Mouse (Mus musculus) cortical plate, adult 2 months (tissue): ENCODE results near the gene Gm16253. TPM values are rescaled to one million over a fixed set of nuclear protein-coding genes. Genes with fewer than 3 reads are reported as not detected.

Experiments used
- H3K27ac ChIP-seq: fragments of 200-500 bp; 2 replicates; pipeline ENCODE4 v1.5.1; 2012; ENCODE audit warnings: low read length, control low read depth, inconsistent platforms; ENCODE audit not compliant: insufficient read depth
- H3K4me1 ChIP-seq: fragments of 200-500 bp; 2 replicates; pipeline ENCODE4 v1.6.1; 2011; ENCODE audit warnings: low read length; ENCODE audit not compliant: control insufficient read depth, insufficient read depth
- H3K4me3 ChIP-seq: fragments of 200-500 bp; 2 replicates; pipeline ENCODE4 v1.5.1; 2011; ENCODE audit warnings: mild to moderate bottlenecking, low read length, control low read depth; ENCODE audit not compliant: insufficient read depth
- CTCF ChIP-seq: fragments of 200-500 bp; IDR thresholded peaks from 2 replicates; pipeline ENCODE4 v1.5.1; 2011; ENCODE audit warnings: mild to moderate bottlenecking, control low read depth, low read length; ENCODE audit not compliant: insufficient read depth; ENCODE audit errors: extremely low read depth
- POLR2A ChIP-seq: fragments of 200-500 bp; IDR thresholded peaks from 2 replicates; pipeline ENCODE4 v1.6.1; 2011; ENCODE audit warnings: mild to moderate bottlenecking, low read length, control low read depth; ENCODE audit not compliant: insufficient read depth; ENCODE audit errors: extremely low read depth
- polyA plus RNA-seq: library from polyadenylated mRNA; depleted of rRNA; stranded (reverse); fragments of >200 nt; gene quantifications from 2 replicates; pipeline ENCODE4 v1.2.3, GENCODE M21; 2012

The Gm16253 gene
- polyA plus RNA-seq, 1 experiment = not detected

DNA sequence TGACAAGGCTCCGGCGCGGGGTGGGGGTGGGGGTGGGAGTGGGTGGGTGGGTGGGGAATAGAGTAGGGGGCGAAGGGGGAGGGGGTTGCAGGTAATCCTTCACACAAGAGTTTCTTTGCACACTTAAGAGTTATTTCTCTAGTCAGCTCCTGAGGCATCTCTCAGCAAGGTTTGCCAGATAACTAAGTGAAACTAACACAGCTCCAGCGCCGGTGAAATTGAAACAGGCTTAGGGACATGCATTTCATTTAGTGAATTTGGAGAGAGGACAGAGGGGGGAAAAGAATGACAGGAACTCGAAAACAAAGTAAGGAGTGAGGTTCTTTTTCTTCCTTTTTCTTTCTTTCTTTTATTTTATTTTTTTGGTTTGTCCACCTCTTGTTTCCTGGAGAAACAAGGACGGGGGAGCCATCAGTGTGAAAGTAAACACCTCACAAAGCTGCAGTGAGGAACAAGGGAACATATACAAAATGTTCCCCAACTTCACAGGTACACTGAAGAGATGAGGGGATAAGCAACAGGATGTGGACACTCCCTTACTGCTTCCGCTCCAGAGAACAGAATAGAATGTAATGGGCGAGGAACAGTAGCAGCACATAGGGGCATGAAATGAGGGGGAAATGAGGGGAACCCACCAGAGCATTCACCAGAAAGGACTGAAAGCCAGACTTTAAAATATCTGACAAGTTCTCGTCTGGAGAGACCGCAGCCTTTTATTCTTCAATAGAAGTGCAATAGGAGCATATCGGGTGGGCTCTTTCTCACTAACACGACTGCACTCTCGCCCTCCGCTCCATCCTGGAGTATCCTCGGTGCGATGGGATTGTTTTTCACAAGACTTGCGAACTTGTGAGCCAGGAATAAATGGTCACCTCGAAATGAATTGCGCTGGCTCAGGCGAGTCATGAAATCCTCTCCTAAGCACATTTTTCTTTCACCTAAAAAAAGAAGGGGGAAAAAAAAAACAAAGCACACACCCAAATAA is 19.8 kb upstream of the Gm16253 start:
- Histone ChIP-seq H3K4me1 (no peaks in the 10 kb centered on the region; the same call in 1 of the 2 replicates), H3K4me3 (peak overlapping the region; percentile 68), H3K27ac (peak overlapping the region; percentile 36)
- TF ChIP-seq POLR2A = no peak
- no peak for TF ChIP-seq CTCF

DNA sequence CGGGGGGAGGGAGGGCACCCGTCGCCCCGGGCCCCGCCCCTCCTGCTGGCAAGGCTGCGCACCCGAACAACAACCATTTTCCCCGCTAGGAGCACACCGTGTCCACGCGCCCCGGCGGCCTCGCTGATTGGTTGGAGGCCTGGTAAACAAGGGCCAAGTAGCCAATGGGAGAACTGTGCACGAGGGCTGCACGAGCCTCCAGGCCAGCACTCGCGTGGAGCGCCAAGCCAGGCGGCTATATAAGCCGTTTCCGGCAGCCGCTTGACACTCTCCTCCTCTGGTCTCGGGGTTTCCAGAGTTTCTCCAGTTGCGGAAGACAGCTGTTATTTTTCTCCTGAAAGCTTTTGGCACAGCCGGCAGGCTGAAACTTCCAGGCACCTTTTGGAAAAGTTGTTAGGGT is 19.1 kb upstream of the Gm16253 start, which contains the start of gene Txnip:
Gene Txnip, plus strand, starts transcription at position 264 of the 400 bp plus-strand sequence.
- peak within 1 kb of the TSS; percentile 72 for H3K27ac ChIP-seq
- H3K4me3 ChIP-seq = peak within 1 kb of the TSS; percentile 68
- H3K4me1 ChIP-seq = no peaks in the 10 kb centered on the region; the same call in 1 of the 2 replicates
- TF ChIP-seq CTCF = no peak
- TF ChIP-seq POLR2A = peak; percentile 97

DNA sequence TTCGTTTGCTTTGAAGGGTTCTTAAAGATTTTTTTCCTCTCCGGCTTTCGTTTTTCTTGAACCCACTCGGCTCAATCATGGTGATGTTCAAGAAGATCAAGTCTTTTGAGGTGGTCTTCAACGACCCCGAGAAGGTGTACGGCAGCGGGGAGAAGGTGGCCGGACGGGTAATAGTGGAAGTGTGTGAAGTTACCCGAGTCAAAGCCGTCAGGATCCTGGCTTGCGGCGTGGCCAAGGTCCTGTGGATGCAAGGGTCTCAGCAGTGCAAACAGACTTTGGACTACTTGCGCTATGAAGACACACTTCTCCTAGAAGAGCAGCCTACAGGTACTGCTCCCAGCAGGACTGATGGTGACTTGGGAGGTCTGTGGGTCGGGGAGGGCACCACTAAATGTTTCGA is 18.6 kb upstream of the Gm16253 start:
- peak overlapping the region; percentile 68 for H3K4me3 ChIP-seq

DNA sequence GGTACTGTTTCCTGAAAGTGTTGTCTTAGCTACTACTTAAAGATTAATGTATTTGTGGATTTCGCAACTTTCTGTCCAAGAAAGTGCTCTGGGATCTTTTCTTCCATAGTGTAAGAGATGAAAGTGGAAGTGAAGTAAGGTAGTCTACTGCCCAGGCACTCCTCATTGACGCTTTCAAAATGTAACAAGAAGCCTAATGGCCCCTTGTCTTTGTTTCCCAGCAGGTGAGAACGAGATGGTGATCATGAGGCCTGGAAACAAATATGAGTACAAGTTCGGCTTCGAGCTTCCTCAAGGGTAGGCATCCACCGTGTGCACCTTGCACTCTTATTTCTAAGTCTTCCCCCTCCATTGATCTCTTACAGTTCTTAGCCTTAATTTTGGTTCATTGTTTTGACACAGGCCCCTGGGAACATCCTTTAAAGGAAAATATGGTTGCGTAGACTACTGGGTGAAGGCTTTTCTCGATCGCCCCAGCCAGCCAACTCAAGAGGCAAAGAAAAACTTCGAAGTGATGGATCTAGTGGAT is 18.1 kb upstream of the Gm16253 start:
- no peaks in the 10 kb centered on the region; the same call in 1 of the 2 replicates for H3K4me1 ChIP-seq
- peak overlapping the region; percentile 68 for H3K4me3 ChIP-seq
- peak overlapping the region; percentile 72; the same call in 1 of the 2 replicates for H3K27ac ChIP-seq
- no peak for TF ChIP-seq CTCF

More for the DNA sequence above, 18.6 kb upstream of the Gm16253 start:
- Histone ChIP-seq H3K4me1 (no peaks in the 10 kb centered on the region; the same call in 1 of the 2 replicates), H3K27ac (0 out of 2 replicates have a peak overlapping the region, but pooled peaks have one; percentile 5)
- TF ChIP-seq POLR2A = no peak
- TF ChIP-seq CTCF = no peak

DNA sequence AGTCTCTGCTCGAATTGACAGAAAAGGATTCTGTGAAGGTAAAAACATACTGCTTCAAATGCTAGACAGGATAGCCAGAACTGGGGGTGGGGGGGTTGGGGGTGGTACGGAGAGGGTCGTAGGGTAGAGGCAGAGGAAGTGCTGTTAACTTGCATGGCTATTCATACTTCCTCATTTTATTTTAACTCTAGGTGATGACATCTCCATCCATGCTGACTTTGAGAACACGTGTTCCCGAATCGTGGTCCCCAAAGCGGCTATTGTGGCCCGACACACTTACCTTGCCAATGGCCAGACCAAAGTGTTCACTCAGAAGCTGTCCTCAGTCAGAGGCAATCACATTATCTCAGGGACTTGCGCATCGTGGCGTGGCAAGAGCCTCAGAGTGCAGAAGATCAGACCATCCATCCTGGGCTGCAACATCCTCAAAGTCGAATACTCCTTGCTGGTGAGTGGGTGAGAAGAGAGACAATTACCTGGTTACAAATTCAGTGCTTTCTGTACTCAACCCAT is 17.3 kb upstream of the Gm16253 start:
- TF ChIP-seq CTCF = no peak
- no peak for TF ChIP-seq POLR2A
- no peak overlapping the region for H3K27ac ChIP-seq
- H3K4me3 ChIP-seq = peak overlapping the region; percentile 68
- no peaks in the 10 kb centered on the region; the same call in 1 of the 2 replicates for H3K4me1 ChIP-seq

DNA sequence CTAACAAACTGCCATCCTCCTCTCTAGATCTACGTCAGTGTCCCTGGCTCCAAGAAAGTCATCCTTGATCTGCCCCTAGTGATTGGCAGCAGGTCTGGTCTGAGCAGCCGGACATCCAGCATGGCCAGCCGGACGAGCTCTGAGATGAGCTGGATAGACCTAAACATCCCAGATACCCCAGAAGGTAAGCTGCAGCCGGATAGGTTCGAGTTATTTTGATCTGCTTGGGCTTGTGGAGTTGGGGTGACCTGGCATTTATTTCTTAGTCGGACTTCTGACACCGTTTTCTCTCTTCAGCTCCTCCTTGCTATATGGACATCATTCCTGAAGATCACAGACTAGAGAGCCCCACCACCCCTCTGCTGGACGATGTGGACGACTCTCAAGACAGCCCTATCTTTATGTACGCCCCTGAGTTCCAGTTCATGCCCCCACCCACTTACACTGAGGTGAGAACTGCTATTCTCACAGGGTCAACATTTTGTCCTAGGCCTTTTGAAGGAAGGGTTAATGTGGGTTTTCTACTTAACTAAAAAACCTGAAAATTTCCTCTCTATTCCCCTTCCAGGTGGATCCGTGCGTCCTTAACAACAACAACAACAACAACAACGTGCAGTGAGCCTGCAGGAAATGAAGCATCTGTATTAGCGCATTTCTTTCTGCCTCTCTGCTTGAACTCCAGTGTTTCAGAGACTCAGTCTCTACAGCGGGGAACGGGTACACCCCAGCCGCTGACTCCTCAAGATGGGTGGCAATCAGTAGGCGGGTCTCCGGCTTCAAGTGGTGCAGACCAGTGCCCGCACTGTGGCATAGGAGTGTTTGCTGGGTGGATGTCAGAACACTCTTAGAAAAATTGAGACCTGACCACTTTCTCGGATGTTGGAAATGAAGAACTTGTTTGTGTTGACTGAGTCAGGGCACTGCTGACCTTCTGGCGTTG is 16.6 kb upstream of the Gm16253 start:
- no peak overlapping the region for H3K27ac ChIP-seq
- H3K4me3 ChIP-seq = peak overlapping the region; percentile 68
- no peak for TF ChIP-seq CTCF
- TF ChIP-seq POLR2A = no peak
- no peaks in the 10 kb centered on the region; the same call in 1 of the 2 replicates for H3K4me1 ChIP-seq

DNA sequence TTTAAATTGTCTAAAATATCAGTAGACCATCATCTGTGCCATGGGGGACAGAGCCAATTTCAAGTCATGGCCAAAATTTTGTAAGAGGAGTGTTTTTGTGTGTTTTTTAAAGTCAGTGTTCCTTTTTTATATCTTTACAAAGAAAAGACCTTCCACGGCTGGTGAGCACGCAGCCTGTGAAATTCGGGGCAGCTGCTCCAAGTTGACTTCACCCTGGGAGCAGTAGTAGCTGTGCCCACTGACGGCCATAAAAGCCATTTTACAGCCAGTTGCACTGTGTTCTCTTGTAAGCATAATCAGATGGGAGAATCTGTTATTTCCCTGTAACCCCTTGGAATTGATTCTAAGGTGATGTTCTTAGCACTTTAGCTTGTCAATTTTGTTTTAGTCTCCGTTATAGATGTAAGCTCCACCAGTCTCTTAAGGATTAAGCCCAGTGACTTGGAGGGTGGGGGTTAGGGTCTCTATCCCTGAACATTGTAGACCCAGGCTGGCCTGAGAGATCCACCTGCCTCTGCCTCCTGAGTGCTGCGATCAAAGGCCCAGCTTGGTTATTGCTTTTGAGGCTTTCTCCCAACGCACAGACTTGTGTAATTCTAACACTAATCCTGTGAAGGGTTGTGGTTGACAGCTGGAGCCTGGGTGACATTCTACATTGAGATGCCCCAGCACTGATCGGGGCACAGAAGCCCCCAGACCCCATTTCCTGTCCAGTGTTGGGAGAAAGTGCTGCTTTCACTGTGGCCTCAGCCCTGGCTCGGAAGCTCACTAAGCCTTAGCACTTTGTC is 15.7 kb upstream of the Gm16253 start:
- H3K4me1 ChIP-seq = no peaks in the 10 kb centered on the region; the same call in 1 of the 2 replicates
- H3K4me3 ChIP-seq = peak overlapping the region; percentile 68
- H3K27ac ChIP-seq = peak overlapping the region; percentile 41; the same call in 1 of the 2 replicates
- no peak for TF ChIP-seq CTCF
- TF ChIP-seq POLR2A = no peak
